Mouse (Mus musculus): ENCODE measurements around the gene Bmp6.

DNA sequence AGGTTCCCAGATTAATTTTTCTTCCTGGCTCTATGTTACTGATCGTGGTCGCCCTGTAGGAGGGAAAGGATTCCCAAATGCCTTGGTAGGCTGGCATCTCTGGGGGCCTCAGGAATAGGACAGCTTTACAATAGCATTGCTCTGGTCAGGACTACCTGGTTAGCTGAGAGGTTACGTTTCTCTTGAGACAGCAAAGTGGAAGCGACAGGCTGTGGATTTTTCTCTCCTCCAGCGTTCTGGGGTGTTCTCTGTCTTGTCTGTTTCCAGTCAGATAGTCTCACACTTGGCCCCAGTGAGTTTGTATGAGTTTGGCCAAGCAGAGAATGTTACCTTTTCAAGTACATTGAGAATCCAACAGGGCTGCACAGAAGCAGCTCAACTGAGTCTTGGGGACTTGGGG, 106.5 kb downstream of the Bmp6 start:
- TF ChIP-seq CTCF (IDR thresholded peaks at IDR 0.05; ENCODE audit: low read depth, low read length) (no peak), TAL1 (conservative IDR thresholded peaks at IDR 0.05; ENCODE audit: low read depth, low read length) (no peak), GATA1 (IDR thresholded peaks at IDR 0.05; ENCODE audit: borderline replicate concordance, low read length) (no peak), POLR2AphosphoS5 (IDR thresholded peaks at IDR 0.05; ENCODE audit: insufficient replicate concordance, low read depth, low read length) (no peak)

Data from G1E (cell line).